Mouse (Mus musculus): Measurements from ENCODE around the gene Nlgn3.

DNA sequence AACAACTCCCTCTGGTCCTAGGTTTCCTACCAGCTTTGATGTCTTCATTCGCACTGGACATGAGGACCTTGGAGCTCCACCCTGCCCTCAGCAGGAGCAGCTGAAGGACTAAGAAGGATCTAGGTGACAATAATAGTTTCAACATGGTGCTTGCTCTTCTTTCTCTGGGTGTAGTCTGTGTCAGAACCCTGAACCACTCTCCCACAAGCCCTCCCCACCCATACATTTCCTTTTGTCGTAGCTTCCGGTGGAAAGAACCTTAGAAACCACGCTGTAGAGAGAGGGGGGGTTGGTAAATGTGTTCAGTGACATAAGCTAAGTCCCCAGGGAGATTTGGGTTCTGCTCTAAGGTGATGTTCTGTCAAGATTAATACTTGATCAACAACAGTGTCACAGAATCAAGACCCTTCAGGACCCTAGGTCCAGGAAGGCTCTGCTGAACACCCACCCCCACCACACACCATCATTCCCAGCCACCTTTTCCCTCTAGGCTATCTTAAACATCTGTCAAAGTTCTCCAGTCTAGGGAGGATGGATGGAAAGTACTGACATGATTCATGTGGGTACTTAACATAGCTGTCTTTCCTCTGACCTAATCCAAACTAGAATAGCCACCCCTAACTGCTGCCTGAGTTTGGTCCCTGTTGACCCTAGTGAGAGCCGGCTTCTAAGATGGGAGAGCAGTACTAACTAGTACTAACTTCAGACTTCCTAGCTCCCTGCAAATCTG, 30.8 kb upstream of the Nlgn3 start, which contains the start of gene Il2rg:
- TF ChIP-seq CTCF (IDR thresholded peaks at IDR 0.05; ENCODE audit: low read depth), result no peak
- no peak for TF ChIP-seq EP300 (IDR thresholded peaks at IDR 0.05; ENCODE audit: low read depth)

Data from liver, postnatal 0 days (tissue).